Mouse (Mus musculus) kidney, postnatal 25 days (tissue): ENCODE data around the gene Fbxw25.
"Not testable (repeated sequence)": the region's sequence is repeated elsewhere in the genome, so short reads cannot be mapped to it uniquely, and the experiment has no call there.

Experiments used
- DNase-seq, 2 experiments: peaks; one replicate each; pipeline ENCODE4 v3.0.0; 2021; ENCODE audit warnings: mixed read lengths in 2 of 2

Fbxw25 gene

GRCm38 (mm10) chr9:109664552-109664951 lies at the start of gene Fbxw25:
TSS of gene Fbxw25 (minus strand) at chr9:109664652.
- not testable (repeated sequence) for DNase-seq

- not testable (repeated sequence) for DNase-seq
Observed at GRCm38 (mm10) chr9:109702600-109702999, 38.1 kb upstream of the Fbxw25 start, which contains the start of gene Fbxw18. TSS of gene Fbxw18 (minus strand) at chr9:109702700.

GRCm38 (mm10) chr9:109685299-109685698 lies 20.8 kb upstream of the Fbxw25 start:
- DNase-seq = peak; percentile 56 to 80

GRCm38 (mm10) chr9:109625957-109626356 lies 38.5 kb downstream of the Fbxw25 start, which contains the start of gene Fbxw24:
TSS of gene Fbxw24 (minus strand) at chr9:109626057.
- DNase-seq = not testable (repeated sequence)

- peak; percentile 40 to 76 for DNase-seq
Observed at GRCm38 (mm10) chr9:109606837-109607236, 57.6 kb downstream of the Fbxw25 start.

- DNase-seq = not testable (repeated sequence)
Observed at GRCm38 (mm10) chr9:109602128-109602527, 62.3 kb downstream of the Fbxw25 start.

GRCm38 (mm10) chr9:109597226-109597625 lies 67.2 kb downstream of the Fbxw25 start:
- no peak for DNase-seq
